ENCODE assay signal across 10 mouse cellular contexts in genomic region chr13:21917480-21917879, GRCm38 (mm10). TPM values are rescaled to one million over a fixed set of nuclear protein-coding genes. Genes with fewer than 3 reads are reported as not detected.
DNase-seq lines count a peak whose midpoint lies in the region; ATAC-seq and TF ChIP-seq lines count a peak whose summit lies in the region.
"Had no signal": no experiment of that assay in that cellular context is flagged by ENCODE, and none has a peak within 500 bp of the region (broad histone marks: within the 10 kb centered on the region; RNA-seq: fewer than 3 reads in every experiment).

No protein-coding gene starts in this region.

- TF ChIP-seq CTCF in kidney, postnatal 0 days (IDR thresholded peaks at IDR 0.05; ENCODE audit: low read depth) = no peak
- TF ChIP-seq CTCF in hindbrain, postnatal 0 days (IDR thresholded peaks at IDR 0.05; ENCODE audit: low read depth) = no peak

- H3K9me3 ChIP-seq in kidney, postnatal 0 days (replicated peaks; ENCODE audit: low read length) = no peaks in the 10 kb centered on the region
- H3K9me3 ChIP-seq in embryonic facial prominence, embryonic 12.5 days = no peaks in the 10 kb centered on the region
- H3K9me3 ChIP-seq in hindbrain, postnatal 0 days (ENCODE audit: low read length) = no peaks in the 10 kb centered on the region

- no peak for TF ChIP-seq POLR2A in myocyte (IDR thresholded peaks at IDR 0.05; ENCODE audit: insufficient read length, low read depth)

- H3K27ac ChIP-seq in kidney, postnatal 0 days = no peak overlapping the region
- no peak overlapping the region for H3K27ac ChIP-seq in embryonic facial prominence, embryonic 12.5 days
- no peak overlapping the region for H3K27ac ChIP-seq in hindbrain, postnatal 0 days
- H3K27ac ChIP-seq: gastrocnemius, adult 2 months had no signal

- no peak for ATAC-seq in kidney, postnatal 0 days (replicated peaks; ENCODE audit: low FRiP score, low read depth)
- no peak for ATAC-seq in embryonic facial prominence, embryonic 12.5 days (ENCODE audit: insufficient number of reproducible peaks, insufficient read depth, low FRiP score, low TSS enrichment)
- ATAC-seq in hindbrain, postnatal 0 days = no peak
- no peak for ATAC-seq in megakaryocyte progenitor cell, adult 5-6 weeks (replicated peaks; ENCODE audit: poor library complexity)

- no peaks in the 10 kb centered on the region for H3K36me3 ChIP-seq in kidney, postnatal 0 days (ENCODE audit: insufficient read depth, low read length)
- H3K36me3 ChIP-seq in embryonic facial prominence, embryonic 12.5 days = no peaks in the 10 kb centered on the region
- no peaks in the 10 kb centered on the region for H3K36me3 ChIP-seq in hindbrain, postnatal 0 days (ENCODE audit: insufficient read depth, low read length)
- H3K36me3 ChIP-seq in myocyte (ENCODE audit: control insufficient read depth, insufficient read depth) = no peaks in the 10 kb centered on the region

- no peak overlapping the region for H3K9ac ChIP-seq in kidney, postnatal 0 days (ENCODE audit: low read depth, low read length)
- peak overlapping the region; percentile 25; the same call in 1 of the 2 replicates for H3K9ac ChIP-seq in embryonic facial prominence, embryonic 12.5 days
- no peak overlapping the region for H3K9ac ChIP-seq in hindbrain, postnatal 0 days (replicated peaks; ENCODE audit: low read length)

- H3K4me3 ChIP-seq in kidney, postnatal 0 days (replicated peaks; ENCODE audit: low read depth, low read length) = peak overlapping the region; percentile 46
- peak overlapping the region; percentile 44 for H3K4me3 ChIP-seq in embryonic facial prominence, embryonic 12.5 days
- no peak overlapping the region; the same call in 1 of the 2 replicates for H3K4me3 ChIP-seq in hindbrain, postnatal 0 days (ENCODE audit: low read length)
- H3K4me3 ChIP-seq in myocyte = peak overlapping the region; percentile 13

- no peak overlapping the region for H3ac ChIP-seq in myocyte (ENCODE audit: control insufficient read depth, insufficient read length)

- H3K4me1 ChIP-seq in kidney, postnatal 0 days (replicated peaks; ENCODE audit: insufficient read depth, low read length) = no peaks in the 10 kb centered on the region
- no peaks in the 10 kb centered on the region; the same call in 1 of the 2 replicates for H3K4me1 ChIP-seq in embryonic facial prominence, embryonic 12.5 days
- H3K4me1 ChIP-seq in hindbrain, postnatal 0 days (ENCODE audit: insufficient read depth, low read length) = no peaks in the 10 kb centered on the region

- DNase-seq in kidney, postnatal 0 days (ENCODE audit: low spot score) = no peak
- no peak for DNase-seq in kidney, adult 9 months
- no peak for DNase-seq in hindbrain, postnatal 0 days (ENCODE audit: low spot score)
- no peak for DNase-seq in spleen, adult 18-20 months
- DNase-seq in thymus, adult 18-20 months = no peak
- DNase-seq: gastrocnemius, adult 2 months; layer of hippocampus, postnatal 36 days had no signal

- H3K4me2 ChIP-seq in kidney, postnatal 0 days (ENCODE audit: low read length) = peak overlapping the region; percentile 59
- peak overlapping the region; percentile 77 for H3K4me2 ChIP-seq in embryonic facial prominence, embryonic 12.5 days (replicated peaks)
- H3K4me2 ChIP-seq in hindbrain, postnatal 0 days (ENCODE audit: low read depth, low read length) = peak overlapping the region; percentile 59; the same call in 1 of the 2 replicates
- peak overlapping the region; percentile 67 for H3K4me2 ChIP-seq in myocyte (ENCODE audit: low read depth)

- no peaks in the 10 kb centered on the region for H3K27me3 ChIP-seq in kidney, postnatal 0 days (ENCODE audit: insufficient read depth, low read length)
- H3K27me3 ChIP-seq in embryonic facial prominence, embryonic 12.5 days = peaks cover 11% of the 10 kb centered on the region; the same call in 1 of the 2 replicates
- peaks cover 29% of the 10 kb centered on the region for H3K27me3 ChIP-seq in hindbrain, postnatal 0 days (ENCODE audit: insufficient read depth, low read length)
- no peaks in the 10 kb centered on the region for H3K27me3 ChIP-seq in myocyte (ENCODE audit: control insufficient read depth, insufficient read depth, insufficient read length)

- no peaks in the 10 kb centered on the region for H3K79me2 ChIP-seq in myocyte (ENCODE audit: control insufficient read depth, insufficient read depth)

- 7% methylated on average over 11 of the region's 11 CpGs for WGBS in kidney, postnatal 0 days
- WGBS in embryonic facial prominence, embryonic 12.5 days = 1% methylated on average over 11 of the region's 11 CpGs
- whole genome bisulfite sequencing in hindbrain, postnatal 0 days = 6% methylated on average over 11 of the region's 11 CpGs

TF ChIP-seq in myocyte, 11 proteins besides CTCF, POLR2A, EP300 and RAD21:
- no peak for TF ChIP-seq TCF12 (IDR thresholded peaks at IDR 0.05; ENCODE audit: insufficient read depth, poor library complexity, severe bottlenecking)
- TF ChIP-seq REST (IDR thresholded peaks at IDR 0.05; ENCODE audit: insufficient read depth, insufficient read length) = no peak
- TF ChIP-seq CEBPB (IDR thresholded peaks at IDR 0.05; ENCODE audit: insufficient read depth, poor library complexity, severe bottlenecking) = no peak
- TF ChIP-seq MYOD1 (IDR thresholded peaks at IDR 0.05; ENCODE audit: control insufficient read depth in 1 of 3, insufficient read length in 2 of 3, low read depth in 2 of 3) = no peak
- TF ChIP-seq MAX (IDR thresholded peaks at IDR 0.05; ENCODE audit: low read depth) = no peak
- TF ChIP-seq MYOG (IDR thresholded peaks at IDR 0.05; ENCODE audit: control insufficient read depth in 1 of 3, insufficient read depth in 1 of 3, insufficient read length in 2 of 3, low read depth in 2 of 3) = no peak
- TF ChIP-seq USF1 (IDR thresholded peaks at IDR 0.05; ENCODE audit: low read depth) = no peak
- no peak for TF ChIP-seq E2F4 (IDR thresholded peaks at IDR 0.05; ENCODE audit: insufficient read depth)
- TF ChIP-seq POLR2AphosphoS2 (IDR thresholded peaks at IDR 0.05; ENCODE audit: insufficient read length, low read depth) = no peak
- no peak for TF ChIP-seq TCF3 (IDR thresholded peaks at IDR 0.05; ENCODE audit: insufficient read length, low read depth)
- TF ChIP-seq SRF (IDR thresholded peaks at IDR 0.05; ENCODE audit: control insufficient read depth, insufficient read length, low read depth) = no peak

RNA-seq across cellular contexts. Expression of gene Zfp184, which starts 27.4 kb away (rescaled TPM):
- polyA plus RNA-seq in kidney, postnatal 0 days (2015; fragmentation: Nextera tagmentation; extraction: Ambion mirVana) = 8.5 and 9.6 TPM in 2 replicates
- polyA plus RNA-seq in embryonic facial prominence, embryonic 12.5 days (2016; fragmentation: Nextera tagmentation; extraction: Ambion mirVana) = 21.7 and 23.6 TPM in 2 replicates
- 9.3 and 13.5 TPM in 2 replicates for total RNA-seq in hindbrain, postnatal 0 days (2014; rRNA removed)
- polyA plus RNA-seq in hindbrain, postnatal 0 days (2015; fragmentation: Nextera tagmentation; extraction: Ambion mirVana) = 7.8 and 9.6 TPM in 2 replicates
- 0.89 TPM for polyA plus RNA-seq in myocyte (2012; fragmentation: generic; extraction: Trizol)
- 13.3 and 16.1 TPM in 2 replicates for total RNA-seq in megakaryocyte progenitor cell, adult 5-6 weeks (2015)
- 9.2 and 15.1 TPM in 2 replicates for total RNA-seq in megakaryocyte progenitor cell, adult 5-6 weeks (2017)
